22 mouse cellular contexts compared by ENCODE assay signal in genomic region chr13:94131135-94131534, GRCm38 (mm10).
A peak's percentile ranks its signal among the peaks of the same experiment; 100 is the strongest.
DNase-seq lines count a peak whose midpoint lies in the region; ATAC-seq and TF ChIP-seq lines count a peak whose summit lies in the region.
"Had no signal": no experiment of that assay in that cellular context is flagged by ENCODE, and none has a peak within 500 bp of the region (broad histone marks: within the 10 kb centered on the region; RNA-seq: fewer than 3 reads in every experiment).

No protein-coding gene starts in this region.

- DNase-seq in adrenal gland, postnatal 14 days: peak; percentile 1
- DNase-seq in adrenal gland, adult 2 months: no peak
- no peak for DNase-seq in heart, postnatal 0 days (ENCODE audit: low spot score)
- no peak for DNase-seq in heart, adult 18-20 months
- no peak for DNase-seq in liver, embryonic 11.5 days (ENCODE audit: low spot score)
- no peak for DNase-seq in retina, embryonic 14.5 days (ENCODE audit: low spot score)
- no peak for DNase-seq in adrenal gland, adult 8-10 months
- DNase-seq: adrenal gland, postnatal 10 days; cerebellum, adult 11 months; cerebellum, postnatal 14 days; kidney, postnatal 14 days; left cerebral cortex, postnatal 4 days; lung, postnatal 10 days; thymus, postnatal 14 days had no signal

- peak overlapping the region; percentile 40; the same call in 1 of the 2 replicates for H3K4me2 ChIP-seq in heart, postnatal 0 days (ENCODE audit: low read depth, low read length)
- H3K4me2 ChIP-seq in liver, embryonic 11.5 days: no peak overlapping the region
- no peak overlapping the region for H3K4me2 ChIP-seq in liver, embryonic 12.5 days
- H3K4me2 ChIP-seq: forebrain, embryonic 13.5 days; hindbrain, embryonic 12.5 days; intestine, embryonic 15.5 days; liver, embryonic 15.5 days; midbrain, embryonic 12.5 days; neural tube, embryonic 13.5 days had no signal

- H3K36me3 ChIP-seq in heart, postnatal 0 days (replicated peaks; ENCODE audit: control insufficient read depth, insufficient read depth, low read length): no peaks in the 10 kb centered on the region
- no peaks in the 10 kb centered on the region; the same call in 1 of the 2 replicates for H3K36me3 ChIP-seq in liver, embryonic 11.5 days (ENCODE audit: control insufficient read depth, insufficient read depth, low read length)
- no peaks in the 10 kb centered on the region for H3K36me3 ChIP-seq in liver, embryonic 12.5 days
- H3K36me3 ChIP-seq: hindbrain, embryonic 12.5 days; intestine, embryonic 15.5 days; liver, embryonic 15.5 days; midbrain, embryonic 12.5 days; neural tube, embryonic 13.5 days had no signal

- no peak for TF ChIP-seq CTCF in heart, postnatal 0 days (IDR thresholded peaks at IDR 0.05; ENCODE audit: low read depth)

- TF ChIP-seq EP300 in heart, postnatal 0 days (IDR thresholded peaks at IDR 0.05; ENCODE audit: low read depth): no peak

- no peaks in the 10 kb centered on the region for H3K9me3 ChIP-seq in heart, postnatal 0 days (replicated peaks; ENCODE audit: control insufficient read depth, low read length)
- no peaks in the 10 kb centered on the region for H3K9me3 ChIP-seq in liver, embryonic 11.5 days (ENCODE audit: control insufficient read depth, low read length)
- no peaks in the 10 kb centered on the region for H3K9me3 ChIP-seq in liver, embryonic 12.5 days (replicated peaks)
- H3K9me3 ChIP-seq: forebrain, embryonic 13.5 days; hindbrain, embryonic 12.5 days; intestine, embryonic 15.5 days; liver, embryonic 15.5 days; midbrain, embryonic 12.5 days; neural tube, embryonic 13.5 days had no signal

- 77% methylated on average over 4 of the region's 4 CpGs for WGBS in heart, postnatal 0 days
- 81% methylated on average over 4 of the region's 4 CpGs for WGBS in liver, embryonic 11.5 days
- 78% methylated on average over 4 of the region's 4 CpGs for WGBS in liver, embryonic 12.5 days (ENCODE audit: insufficient replicate concordance)

- H3K27me3 ChIP-seq in heart, postnatal 0 days (ENCODE audit: control insufficient read depth, insufficient read depth, low read length): no peaks in the 10 kb centered on the region
- H3K27me3 ChIP-seq in liver, embryonic 11.5 days (replicated peaks; ENCODE audit: control insufficient read depth, insufficient read depth, low read length): no peaks in the 10 kb centered on the region
- no peaks in the 10 kb centered on the region for H3K27me3 ChIP-seq in liver, embryonic 12.5 days (replicated peaks)
- H3K27me3 ChIP-seq: forebrain, embryonic 13.5 days; intestine, embryonic 15.5 days; liver, embryonic 15.5 days; midbrain, embryonic 12.5 days; neural tube, embryonic 13.5 days had no signal

- no peak overlapping the region for H3K4me3 ChIP-seq in heart, postnatal 0 days (ENCODE audit: low read depth, low read length)
- no peak overlapping the region for H3K4me3 ChIP-seq in liver, embryonic 11.5 days (ENCODE audit: low read depth, low read length)
- no peak overlapping the region for H3K4me3 ChIP-seq in liver, embryonic 12.5 days
- H3K4me3 ChIP-seq: forebrain, embryonic 13.5 days; hindbrain, embryonic 12.5 days; intestine, embryonic 15.5 days; layer of hippocampus, adult 2 months; liver, embryonic 15.5 days; midbrain, embryonic 12.5 days; neural tube, embryonic 13.5 days had no signal

- 0 out of 2 replicates have a peak overlapping the region, but pooled peaks have one; percentile 43 for H3K27ac ChIP-seq in heart, postnatal 0 days (ENCODE audit: low read depth)
- H3K27ac ChIP-seq in liver, embryonic 11.5 days (ENCODE audit: low read depth, low read length): no peak overlapping the region
- no peak overlapping the region for H3K27ac ChIP-seq in liver, embryonic 12.5 days
- H3K27ac ChIP-seq: forebrain, embryonic 13.5 days; hindbrain, embryonic 12.5 days; layer of hippocampus, adult 2 months; liver, embryonic 15.5 days; midbrain, embryonic 12.5 days; neural tube, embryonic 13.5 days had no signal

- peaks cover 15% of the 10 kb centered on the region; the same call in 1 of the 2 replicates for H3K4me1 ChIP-seq in heart, postnatal 0 days (ENCODE audit: control insufficient read depth, insufficient read depth)
- H3K4me1 ChIP-seq in liver, embryonic 11.5 days (replicated peaks; ENCODE audit: control insufficient read depth, insufficient read depth, low read length): peaks cover 3% of the 10 kb centered on the region; the same call in 1 of the 2 replicates
- peaks cover 6% of the 10 kb centered on the region; the same call in 1 of the 2 replicates for H3K4me1 ChIP-seq in liver, embryonic 12.5 days

- ATAC-seq in heart, postnatal 0 days (ENCODE audit: insufficient read depth, low read depth): no peak
- 0 out of 2 replicates have a peak, but pooled peaks have one; percentile 26 for ATAC-seq in liver, embryonic 11.5 days (replicated peaks; ENCODE audit: low FRiP score)
- no peak for ATAC-seq in liver, embryonic 12.5 days
- ATAC-seq: forebrain, embryonic 13.5 days; intestine, embryonic 15.5 days had no signal

- H3K9ac ChIP-seq in heart, postnatal 0 days (replicated peaks; ENCODE audit: low read depth, low read length): no peak overlapping the region
- H3K9ac ChIP-seq in liver, embryonic 11.5 days (ENCODE audit: low read depth, low read length): no peak overlapping the region
- H3K9ac ChIP-seq in liver, embryonic 12.5 days: no peak overlapping the region
- H3K9ac ChIP-seq: forebrain, embryonic 13.5 days; hindbrain, embryonic 12.5 days; intestine, embryonic 15.5 days; liver, embryonic 15.5 days; midbrain, embryonic 12.5 days; neural tube, embryonic 13.5 days had no signal
